Mouse (Mus musculus): Measurements from ENCODE around the gene Ranbp6.

DNA sequence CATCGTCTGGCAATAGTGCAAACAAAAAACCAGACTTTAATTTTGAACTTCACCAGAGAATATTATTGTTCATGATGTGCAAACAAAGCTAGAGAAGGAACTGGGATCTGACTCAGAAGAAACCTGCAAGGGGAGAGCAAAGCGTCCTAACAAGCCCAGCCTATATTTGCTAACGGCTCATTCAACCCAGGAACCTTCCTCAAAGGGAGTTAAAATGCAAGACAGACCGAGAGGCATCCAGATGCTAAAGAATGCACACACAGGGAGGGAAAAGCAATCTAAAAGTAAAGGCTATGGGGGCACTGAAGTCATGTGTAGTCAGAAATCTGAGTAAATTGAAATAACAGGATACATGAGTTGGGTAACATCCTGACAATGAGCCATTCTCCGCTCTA lies 30.9 kb upstream of the Ranbp6 start:
- TF ChIP-seq CTCF (IDR thresholded peaks at IDR 0.05; ENCODE audit: borderline replicate concordance, insufficient read depth, low read depth, low read length) (no peak), POLR2A (IDR thresholded peaks at IDR 0.05; ENCODE audit: borderline replicate concordance, insufficient read depth, low read length) (no peak)
